Mouse (Mus musculus) yolk sac, embryonic 10.5 days (tissue): ENCODE results near the gene Rab3c.

ENCODE experiments used
- DNase-seq: peaks from one replicate; pipeline ENCODE4 v3.0.0-alpha.2; 2017; ENCODE audit warnings: low spot score

Gene Rab3c

DNA sequence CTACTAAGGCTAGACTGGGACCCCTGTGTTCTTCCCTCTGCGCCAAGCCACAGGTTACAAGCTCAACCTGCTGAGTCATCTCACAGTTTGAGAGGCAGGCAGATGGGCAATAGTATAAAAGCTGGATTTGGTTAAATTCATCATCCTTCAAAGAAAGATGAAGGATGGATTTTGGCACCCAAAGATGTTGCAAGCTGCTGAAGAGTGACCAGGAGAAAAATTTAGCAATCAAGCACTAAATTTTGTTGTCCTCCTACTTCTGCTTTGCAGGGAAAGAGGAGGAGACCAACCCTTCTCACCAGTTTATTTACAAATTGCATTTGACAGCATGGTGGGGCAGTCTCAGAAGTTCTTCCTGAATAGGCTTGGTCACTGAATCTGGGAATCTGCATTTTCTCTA, 90.8 kb downstream of the Rab3c start:
- DNase-seq = no peak

DNA sequence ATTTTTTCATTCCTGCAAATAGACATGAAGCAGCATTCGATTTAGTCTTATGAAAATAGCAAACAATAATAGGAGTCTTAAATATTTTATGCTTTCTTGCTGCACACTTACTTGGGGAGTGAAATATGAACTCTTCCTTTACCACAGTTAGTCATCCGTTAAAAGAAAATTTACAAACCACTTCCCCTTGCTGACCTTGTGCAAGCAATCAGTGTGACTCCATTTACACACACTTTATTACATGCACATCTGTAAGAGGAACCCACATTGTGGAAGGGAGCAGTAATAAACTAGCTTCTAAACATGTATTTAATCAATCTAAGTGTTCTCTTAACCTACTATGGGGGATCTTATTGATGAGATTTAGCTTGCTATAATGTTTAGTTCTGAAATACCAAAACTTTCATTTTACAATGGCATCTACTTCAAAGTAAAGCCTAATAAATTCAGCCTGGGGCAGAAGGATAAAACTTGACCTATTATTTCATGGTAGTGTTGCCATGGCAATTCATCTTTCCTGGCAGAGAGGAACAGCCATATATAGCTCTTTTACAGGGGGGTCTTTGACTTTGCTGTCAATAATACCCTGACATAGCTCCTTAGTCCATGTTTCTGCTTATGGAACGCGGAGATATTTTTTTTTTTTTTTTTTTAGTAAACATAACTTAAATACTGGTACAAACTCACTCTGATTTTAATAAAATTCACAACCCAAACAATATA, 95.7 kb downstream of the Rab3c start:
- no peak for DNase-seq

DNA sequence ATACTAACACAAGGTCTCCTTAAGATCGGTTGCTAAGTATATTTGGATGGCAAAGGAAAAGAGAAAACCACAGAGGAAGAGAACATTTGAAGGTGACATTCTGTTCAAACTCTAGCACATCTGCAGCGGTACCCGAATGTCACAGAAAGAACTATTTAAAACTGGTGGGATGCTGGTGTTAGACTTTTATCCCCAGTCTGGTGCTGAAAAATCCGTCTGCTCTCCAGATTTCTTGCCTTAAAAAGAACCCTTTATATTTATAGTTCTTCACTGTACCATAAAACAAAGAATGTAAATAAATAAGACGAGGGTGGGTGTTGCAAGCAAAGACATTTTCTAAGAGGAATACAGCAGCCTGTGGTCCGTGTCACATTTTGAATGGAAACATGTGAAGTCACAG, 105.1 kb downstream of the Rab3c start:
- DNase-seq = no peak

DNA sequence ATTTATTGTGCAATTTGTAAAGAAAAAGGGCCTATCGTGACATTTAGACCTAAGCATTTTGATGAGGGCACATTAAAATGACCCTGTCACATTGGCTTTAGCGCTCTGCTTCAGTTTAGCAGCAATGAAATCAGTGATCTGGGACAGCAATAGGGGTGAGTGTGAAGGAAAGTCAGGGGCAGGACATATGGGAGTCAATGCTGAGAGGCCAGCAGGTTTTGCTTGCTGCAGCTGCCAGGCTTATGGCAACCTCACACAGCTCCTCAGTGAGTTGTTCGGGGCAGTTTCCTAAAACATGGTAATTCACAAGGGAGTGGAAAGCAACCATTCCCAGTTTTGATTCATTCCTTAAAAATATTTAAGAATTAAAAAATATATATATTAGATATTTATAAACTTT, 111.1 kb downstream of the Rab3c start:
- no peak for DNase-seq

DNA sequence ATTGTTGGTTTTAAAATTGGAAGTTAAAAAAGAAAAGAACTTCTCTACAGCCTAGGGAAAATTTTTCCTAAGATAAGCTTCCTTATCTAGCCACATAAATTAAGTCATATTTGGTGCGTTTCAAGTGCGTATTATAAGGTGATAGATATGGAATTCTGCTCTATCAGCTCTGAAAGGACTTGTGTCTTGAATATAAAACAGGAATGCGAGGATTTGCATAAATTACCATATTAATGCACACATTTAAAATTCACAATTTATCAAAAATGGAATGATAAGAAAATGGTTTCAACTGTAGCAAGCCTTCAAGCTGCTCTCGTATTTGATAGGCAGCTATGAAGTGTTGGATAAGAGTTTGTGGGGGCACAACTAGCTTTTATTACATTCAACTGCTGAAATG, 111.6 kb downstream of the Rab3c start:
- DNase-seq = no peak

DNA sequence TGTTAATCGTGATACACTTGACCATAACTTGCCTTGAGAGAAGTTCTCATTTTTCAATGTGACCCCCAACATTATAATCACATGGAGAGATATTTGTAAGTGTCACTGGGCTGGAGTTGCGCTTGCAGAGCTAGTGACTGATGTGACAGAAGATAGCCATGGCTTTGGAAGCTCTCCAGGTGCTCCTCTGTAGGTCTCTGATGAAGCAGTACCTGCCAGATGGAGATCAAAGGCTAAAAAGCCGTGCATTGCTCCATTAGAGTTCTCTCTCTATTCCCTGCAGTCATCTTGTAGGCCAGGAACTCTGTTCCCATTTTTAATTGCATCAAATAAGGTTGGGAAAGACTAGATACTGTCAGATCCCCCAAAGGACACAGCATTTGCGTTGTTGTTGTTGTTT, 112.2 kb downstream of the Rab3c start:
- no peak for DNase-seq

DNA sequence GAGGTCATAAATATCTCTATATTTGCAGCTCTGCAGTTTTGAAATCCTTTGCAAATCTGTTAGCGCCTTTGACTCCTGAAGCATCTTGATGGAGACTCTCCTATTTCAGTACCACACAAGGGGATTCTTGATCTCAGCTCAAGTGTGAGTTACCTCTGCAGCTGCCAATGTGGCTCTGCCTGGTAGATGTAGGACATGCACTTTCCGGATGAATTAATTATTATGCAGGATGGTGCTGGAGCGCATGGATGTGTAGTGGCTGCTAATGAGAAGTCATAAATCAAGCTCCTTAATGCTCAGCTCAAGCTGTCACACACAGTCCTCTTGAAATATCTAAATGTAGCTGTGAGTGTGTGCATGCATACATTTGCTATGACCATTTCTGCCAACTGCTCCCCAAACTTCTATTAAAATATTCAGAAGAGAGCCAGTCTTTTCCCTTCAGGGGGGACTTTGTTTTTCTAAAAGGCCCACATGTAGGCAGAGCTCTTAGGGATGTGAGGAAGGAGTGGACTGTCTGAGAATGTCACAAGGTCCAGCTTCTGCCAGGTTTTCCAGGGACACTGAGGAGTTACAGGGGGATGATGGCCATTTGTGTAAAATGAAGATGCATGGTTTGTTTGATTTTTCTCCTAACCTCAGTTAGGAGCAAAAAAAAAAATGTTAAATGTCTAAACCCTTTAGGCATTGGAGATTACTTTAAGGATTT, 114.0 kb downstream of the Rab3c start:
- DNase-seq = no peak

DNA sequence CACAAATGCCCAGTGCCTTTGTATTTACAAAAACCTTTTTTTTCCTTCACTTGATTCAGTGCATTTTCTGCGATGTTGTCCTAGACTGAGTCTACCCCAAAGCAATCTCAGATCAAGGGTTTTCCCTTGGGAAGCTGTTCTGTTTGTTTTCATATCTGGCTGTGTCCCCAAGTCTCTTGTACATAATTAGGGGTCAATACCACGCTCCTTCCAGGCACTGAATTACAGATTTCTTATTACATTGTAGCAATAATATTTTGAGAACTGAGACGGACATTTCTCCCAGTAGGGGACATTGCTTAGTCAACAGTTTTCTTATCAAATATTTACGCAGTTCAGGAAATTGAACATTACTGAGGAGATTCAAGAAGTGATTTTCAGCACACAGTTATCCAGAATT, 120.8 kb downstream of the Rab3c start:
- no peak for DNase-seq

DNA sequence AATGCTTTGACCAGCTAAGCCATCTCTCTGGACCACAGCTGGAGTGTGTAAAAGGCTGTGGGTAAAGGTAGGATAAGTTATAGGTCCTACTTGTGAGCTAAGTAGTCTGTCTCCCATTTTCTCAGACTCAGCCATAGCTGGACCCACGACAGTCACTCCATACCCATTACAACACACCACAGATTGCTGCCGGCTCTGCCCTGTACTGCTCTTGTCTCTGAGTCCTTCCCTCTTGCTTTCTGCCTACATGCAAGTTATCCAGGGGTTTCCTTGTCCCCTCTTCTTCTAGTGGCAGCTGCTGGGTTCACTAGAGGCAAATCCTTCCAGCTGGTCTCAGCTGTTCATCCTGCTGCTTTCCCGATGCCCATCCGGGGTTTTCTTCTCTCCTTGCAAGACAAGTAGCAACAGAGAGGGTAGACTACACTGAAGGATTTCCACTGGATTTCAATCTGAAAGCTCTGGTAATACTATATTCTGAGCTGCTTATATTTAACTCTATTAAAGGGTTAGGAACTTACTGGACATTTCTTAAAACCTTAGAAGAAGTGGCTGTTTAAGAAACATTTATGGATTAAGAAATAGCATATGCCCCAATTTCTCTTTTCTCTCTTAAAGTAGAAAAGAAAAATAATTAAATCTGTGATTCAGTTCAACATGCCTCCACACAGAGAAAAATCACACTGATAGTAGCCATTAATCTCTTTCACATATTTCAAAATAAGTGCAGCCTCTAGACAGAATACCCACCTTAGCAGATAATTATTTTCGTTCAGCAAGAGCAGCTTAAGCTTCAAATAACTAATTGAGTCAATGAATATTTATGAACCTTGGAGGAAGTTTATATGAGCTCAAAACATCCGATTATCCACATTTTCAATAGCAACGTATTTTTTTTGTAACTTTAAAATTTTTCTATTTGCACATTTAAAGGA, 121.9 kb downstream of the Rab3c start:
- no peak for DNase-seq

DNA sequence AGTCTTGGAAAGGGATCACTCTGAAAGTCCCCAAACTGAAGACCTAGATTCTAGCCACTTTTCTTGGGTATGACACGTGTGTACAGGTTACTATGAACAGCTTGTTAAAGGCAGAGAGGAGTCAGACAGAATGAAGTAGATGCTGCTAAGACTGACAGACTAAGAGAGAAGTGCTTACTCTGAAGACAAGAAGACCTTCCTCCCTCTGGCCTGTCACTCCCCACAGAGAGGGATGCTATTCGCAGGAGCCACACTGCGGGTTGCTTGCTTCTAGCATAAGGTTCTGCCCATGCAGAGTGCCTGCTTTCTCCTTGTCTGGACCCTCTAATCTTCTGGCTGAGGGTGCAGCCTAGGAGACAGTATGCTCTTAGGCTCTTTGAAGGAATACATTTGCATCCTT, 135.3 kb downstream of the Rab3c start:
- no peak for DNase-seq

DNA sequence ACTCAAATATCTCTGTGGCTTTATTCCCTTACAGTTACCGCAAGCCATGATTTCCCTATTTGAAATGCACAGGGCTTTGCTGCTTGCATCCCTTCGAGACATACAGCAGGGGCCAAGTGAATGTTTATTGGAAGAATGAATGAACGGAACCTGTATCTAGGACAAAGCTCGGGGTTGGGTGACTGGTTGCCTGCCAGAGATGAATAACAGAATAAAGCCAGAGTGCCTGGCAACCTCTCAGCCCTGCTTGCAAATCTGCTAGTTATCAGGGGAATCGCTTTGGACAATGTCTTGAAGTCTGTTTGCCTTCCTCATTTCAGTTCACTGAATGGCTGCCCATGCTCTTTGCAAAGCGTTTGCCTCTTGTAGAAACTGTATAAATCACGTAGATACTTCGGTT, 135.8 kb downstream of the Rab3c start:
- DNase-seq = no peak

DNA sequence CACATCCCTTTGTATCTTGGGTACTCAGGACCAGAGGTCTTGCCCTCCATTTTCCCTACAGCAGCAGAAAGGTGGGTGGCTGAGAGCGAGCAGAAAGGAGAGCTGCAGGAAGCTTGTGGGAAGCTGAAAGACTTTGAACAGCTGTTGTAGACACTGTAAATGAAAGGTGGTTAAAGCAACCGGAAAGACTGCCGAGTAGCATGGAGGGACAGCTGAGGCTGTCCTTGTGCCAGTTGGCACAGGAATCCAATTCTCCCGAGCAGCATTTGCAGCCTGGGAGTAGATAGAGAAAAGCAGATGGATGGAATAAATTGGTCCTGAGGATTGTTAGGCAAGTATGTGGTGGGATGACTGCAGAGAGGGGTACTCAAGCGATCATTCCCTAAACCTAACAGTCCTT, 141.5 kb downstream of the Rab3c start:
- no peak for DNase-seq

DNA sequence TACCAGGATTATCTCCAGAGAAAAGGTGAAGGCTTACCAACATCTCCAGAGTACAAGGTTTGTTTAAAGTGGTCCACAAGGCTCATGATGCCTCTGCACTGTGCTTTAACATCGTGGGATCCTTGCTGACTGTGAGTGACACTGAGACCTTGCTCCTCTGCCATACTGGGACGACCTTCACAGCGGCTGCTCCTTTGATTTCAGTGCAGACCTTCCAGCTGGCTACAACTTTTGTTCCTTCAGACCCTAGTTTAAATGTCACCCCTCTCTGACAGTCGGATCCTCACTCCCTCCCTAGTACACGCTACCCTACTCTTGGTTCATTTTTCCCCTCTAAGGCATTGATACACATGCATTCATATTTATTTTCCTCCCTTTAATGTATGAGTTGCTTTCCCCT, 142.2 kb downstream of the Rab3c start:
- no peak for DNase-seq

DNA sequence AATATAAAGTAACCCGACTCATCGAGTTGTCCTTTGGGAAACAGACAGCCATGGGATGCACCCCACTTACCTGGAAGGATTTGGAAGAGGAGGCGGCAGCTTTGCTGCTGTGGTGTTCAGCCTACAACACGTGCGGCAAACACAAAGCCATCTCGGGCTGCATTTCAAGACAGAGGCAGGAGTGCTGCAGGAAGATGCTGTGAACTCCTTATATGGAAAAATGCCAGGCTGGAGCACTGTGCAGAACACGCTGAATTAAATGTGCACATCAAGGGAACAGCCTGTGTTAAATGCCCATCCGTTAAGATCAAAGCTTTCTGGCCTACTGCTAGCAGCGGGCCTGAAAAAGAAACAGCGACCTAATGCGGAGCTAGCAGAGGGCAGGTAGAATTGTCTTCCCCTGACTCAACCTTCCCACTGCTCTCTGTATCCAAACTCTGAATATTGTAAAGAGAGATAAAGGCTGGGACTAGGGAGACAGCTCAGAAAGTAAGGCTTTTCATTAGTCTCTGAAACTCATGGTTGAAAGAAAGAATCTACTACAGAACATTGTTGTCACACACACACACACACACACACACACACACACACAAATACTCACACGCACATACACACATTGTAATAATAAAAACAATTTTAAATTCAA, 153.1 kb downstream of the Rab3c start:
- no peak for DNase-seq

DNA sequence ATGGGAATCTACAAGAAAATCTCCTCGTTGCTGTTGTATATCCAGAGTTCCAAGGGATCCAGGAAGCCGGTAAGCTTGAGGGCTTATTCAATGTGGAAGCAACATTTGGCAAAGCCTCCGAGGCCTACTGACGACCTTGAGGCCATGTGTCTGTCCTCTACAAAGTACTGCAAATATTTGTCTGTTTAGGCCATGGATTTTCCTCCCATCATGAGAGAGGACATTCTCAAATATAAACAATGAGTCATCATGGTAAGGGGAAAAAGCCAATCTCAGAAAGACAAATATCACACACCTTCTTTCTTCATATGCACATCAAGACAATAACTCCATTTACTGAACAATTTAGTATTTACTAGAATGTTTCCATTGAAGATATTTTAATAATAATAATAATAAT, 158.0 kb downstream of the Rab3c start:
- no peak for DNase-seq

DNA sequence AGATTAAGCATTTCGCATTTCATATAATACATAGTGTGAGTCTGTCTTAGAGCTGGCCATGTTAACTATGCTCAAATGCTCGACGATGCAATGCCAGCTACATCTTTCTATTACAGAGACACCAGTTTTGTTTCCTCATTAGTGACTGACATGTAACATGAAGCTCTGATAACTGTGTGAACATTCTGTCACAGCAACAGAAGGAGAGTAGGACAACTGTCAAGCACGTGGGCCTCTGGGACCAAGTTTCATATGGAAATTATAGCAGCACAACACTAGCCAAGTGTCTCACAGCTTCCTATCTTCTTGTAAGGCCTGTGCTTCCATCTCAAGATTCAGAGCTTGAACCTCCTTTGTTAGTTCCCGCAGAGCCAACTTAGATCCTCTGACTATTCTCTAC, 163.9 kb downstream of the Rab3c start:
- no peak for DNase-seq

DNA sequence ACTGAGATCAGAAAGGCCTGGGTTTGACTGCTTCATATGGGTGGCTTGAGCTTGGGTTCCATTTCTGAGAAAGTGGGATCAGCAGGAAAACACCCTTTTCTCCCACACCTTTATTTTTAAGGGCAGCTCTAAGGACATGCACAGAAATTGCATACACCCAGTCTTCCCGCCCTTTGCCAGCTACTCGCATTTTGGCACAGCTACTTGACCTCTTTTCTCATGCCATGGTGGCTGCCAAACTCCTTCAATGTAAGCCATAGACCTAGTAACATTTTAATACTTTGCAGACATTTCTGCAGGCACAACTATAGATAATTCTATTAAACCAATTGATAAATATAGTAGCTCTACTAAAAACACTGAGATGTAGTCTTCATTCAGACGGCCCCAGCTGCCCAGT, 164.5 kb downstream of the Rab3c start:
- DNase-seq = no peak

DNA sequence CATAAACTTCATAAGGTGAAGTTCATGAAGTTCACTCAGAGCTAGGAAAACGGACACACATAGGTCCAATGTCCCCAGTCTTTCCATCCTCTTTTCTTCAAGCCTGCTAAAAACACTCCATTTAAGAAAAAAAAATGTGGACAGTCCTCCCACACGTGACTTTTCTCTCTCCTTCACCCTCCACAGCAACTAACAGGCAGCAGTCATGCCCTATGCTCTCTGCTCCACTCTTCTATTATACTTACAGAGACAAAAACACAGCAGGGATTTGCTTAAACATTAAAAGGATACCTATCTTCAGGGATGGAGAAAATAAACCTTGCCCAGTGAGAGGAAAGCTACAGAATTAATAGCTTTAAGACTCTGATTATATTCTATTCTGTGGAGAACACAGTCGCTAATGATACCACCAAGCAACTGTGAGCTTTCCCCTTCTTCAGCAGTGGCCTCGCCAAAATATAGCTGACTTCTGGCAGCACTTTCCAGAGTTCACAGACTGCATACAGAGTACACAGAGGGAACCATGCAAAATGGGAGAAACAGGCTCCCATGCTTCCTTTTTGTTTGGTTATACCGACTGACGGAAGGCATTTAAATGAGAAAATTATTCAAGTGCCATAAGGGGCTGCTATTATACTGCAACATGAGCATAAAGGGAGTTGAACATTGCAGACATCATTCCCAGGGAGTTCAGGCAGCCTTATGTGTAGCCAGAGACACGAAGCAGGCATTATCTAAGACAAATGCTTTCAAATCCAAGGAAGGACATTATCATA, 165.7 kb downstream of the Rab3c start:
- DNase-seq = no peak

DNA sequence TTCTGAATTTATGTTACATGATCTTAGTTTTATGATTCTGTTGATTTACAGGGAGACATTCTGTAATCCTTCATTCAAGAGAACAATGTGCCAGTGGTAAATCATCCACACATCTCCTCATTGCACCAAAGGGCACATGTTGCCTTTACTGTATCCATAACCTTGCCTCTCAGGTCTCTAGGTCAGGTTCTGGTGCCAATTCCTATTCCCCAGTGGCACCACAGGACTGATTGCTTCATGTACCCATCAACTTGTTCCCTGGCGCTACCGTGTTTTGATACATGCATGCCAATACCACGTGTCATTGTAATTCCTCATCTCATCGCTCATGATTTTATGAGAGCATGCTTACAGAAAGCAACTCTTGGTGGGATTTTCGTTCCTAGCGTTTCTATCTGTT, 167.1 kb downstream of the Rab3c start:
- no peak for DNase-seq

DNA sequence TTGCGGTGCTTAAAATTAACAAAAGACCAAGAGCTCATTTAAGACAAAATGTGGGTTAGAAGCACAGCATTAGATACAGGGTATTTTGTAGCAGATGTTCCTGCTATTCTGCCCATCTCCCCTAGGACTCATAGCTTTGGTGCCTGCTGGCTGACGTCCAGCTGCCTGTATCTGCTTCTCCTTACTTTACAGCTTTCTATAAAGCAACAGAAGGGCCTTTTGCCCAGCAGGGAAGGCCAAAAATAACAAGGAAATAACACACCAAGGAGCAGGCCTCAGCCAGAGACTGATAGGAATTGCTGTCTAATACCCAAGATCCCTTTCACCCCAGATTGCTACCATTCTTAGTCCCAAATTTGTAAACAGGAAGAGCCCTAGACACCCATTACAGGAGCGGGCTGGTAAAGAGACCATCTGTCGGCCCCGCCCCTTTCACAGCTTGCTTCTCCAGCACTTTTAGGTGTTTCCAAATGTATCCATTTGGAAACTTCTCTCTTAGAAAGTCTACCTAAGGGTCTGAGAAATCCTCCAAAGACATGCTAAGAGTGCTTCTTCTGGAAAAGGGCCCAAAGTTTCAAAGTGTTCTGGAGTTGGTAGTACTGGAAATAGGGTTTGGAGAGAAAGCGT, 183.3 kb downstream of the Rab3c start:
- no peak for DNase-seq

DNA sequence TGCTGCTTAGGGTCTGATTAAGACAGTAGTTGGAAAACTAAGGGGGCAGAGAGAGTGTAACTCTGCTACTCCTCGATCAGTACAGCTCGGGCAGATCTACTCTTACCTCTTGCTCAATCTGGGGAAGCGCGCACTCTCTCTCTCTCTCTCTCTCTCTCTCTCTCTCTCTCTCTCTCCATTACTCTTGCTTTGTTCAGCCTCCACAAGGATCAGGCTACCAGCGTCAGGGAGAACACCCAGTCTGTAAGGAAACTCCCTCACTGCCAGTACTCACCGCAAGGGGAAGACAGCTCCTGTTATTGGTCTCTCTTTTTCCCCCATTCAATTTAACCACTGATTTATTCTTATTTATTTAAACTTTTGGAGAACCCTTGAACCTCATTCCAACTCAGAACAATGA, 185.8 kb downstream of the Rab3c start:
- no peak for DNase-seq
